Mouse (Mus musculus) hindbrain, embryonic 14.5 days (tissue): ENCODE results near the gene Nop9. TPM values are rescaled to one million over a fixed set of nuclear protein-coding genes. Genes with fewer than 3 reads are reported as not detected.

Experiments
- ATAC-seq: fragments of 200-750 bp; cut with Nextera tagmentation; 2 replicates; pipeline ENCODE4 v1.8.0; 2017; ENCODE audit warnings: moderate number of reproducible peaks, mild to moderate bottlenecking, moderate TSS enrichment, moderate library complexity; ENCODE audit not compliant: low FRiP score
- DNase-seq: peaks from one replicate; pipeline ENCODE4 v3.0.0-alpha.2; 2015; ENCODE audit warnings: low spot score
- H3K27ac ChIP-seq: fragments of 300-500 bp; sonication (generic); 2 replicates; pipeline ENCODE4 v1.5.1; 2014; ENCODE audit warnings: mild to moderate bottlenecking, moderate library complexity
- H3K27me3 ChIP-seq: fragments of 300-500 bp; sonication (generic); 2 replicates; pipeline ENCODE4 v1.6.1; 2014; ENCODE audit warnings: mild to moderate bottlenecking, low read length, mixed read lengths; ENCODE audit not compliant: control insufficient read depth, insufficient read depth
- H3K36me3 ChIP-seq: fragments of 300-500 bp; sonication (generic); replicated peaks from 2 replicates; pipeline ENCODE4 v1.6.1; 2014; ENCODE audit not compliant: control insufficient read depth, insufficient read depth
- H3K4me1 ChIP-seq: fragments of 300-500 bp; sonication (generic); replicated peaks from 2 replicates; pipeline ENCODE4 v1.6.1; 2014; ENCODE audit warnings: antibody characterized with exemption, low read length, mixed read lengths; ENCODE audit not compliant: control insufficient read depth, insufficient read depth
- H3K4me2 ChIP-seq: fragments of 300-500 bp; sonication (generic); replicated peaks from 2 replicates; pipeline ENCODE4 v1.6.1; 2014; ENCODE audit warnings: mild to moderate bottlenecking, moderate library complexity
- H3K4me3 ChIP-seq: fragments of 300-500 bp; sonication (generic); replicated peaks from 2 replicates; pipeline ENCODE4 v1.5.1; 2014; ENCODE audit warnings: mild to moderate bottlenecking, low read length
- H3K9ac ChIP-seq: fragments of 300-500 bp; sonication (generic); 2 replicates; pipeline ENCODE4 v1.6.1; 2014
- H3K9me3 ChIP-seq: fragments of 300-500 bp; sonication (generic); 2 replicates; pipeline ENCODE4 v1.6.1; 2016; ENCODE audit warnings: low read length; ENCODE audit not compliant: control insufficient read depth
- WGBS: fragments of 180-500 bp; shearing (Covaris S2); extraction: QIAGEN DNeasy Blood & Tissue Kit; methylation state at CpG from one replicate; pipeline ENCODE4 v1.1.7; 2014; 5-methylcytosine and 5-hydroxymethylcytosine counted together
- polyA plus RNA-seq: library from polyadenylated mRNA; unstranded; fragments of >200 nt; fragmentation: Nextera tagmentation; extraction: Ambion mirVana; gene quantifications from 2 replicates; pipeline ENCODE4 v1.2.1, GENCODE M21; 2014

Gene Nop9
- polyA plus RNA-seq, 1 experiment from 2014 or later = 31.4 TPM

DNA sequence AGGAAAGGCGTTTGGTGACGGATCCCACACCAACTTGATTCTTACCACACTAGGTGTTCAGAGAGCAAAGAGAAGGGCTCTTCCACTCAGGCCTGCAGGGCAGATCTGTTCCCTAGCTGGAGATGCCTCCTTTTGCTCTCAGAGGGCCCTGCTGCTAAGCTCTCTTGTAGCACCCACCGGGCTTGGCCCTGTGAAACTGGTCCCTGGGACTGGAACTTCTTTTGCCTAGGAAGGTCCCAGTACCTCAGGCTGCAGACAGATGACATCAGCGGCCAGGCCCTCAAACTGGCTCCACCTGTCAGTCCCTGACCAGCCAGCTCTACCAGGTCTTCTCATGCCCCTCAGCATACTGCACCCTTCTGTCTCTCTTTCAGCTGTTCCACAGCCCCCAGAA is 31.8 kb upstream of the Nop9 start, which contains the start of gene Tgm1:
Tgm1 (minus strand) TSS at position 198 of the 394 bp plus-strand sequence.
- Histone ChIP-seq H3K27me3 (peaks cover 11% of the 10 kb centered on the region; the same call in 1 of the 2 replicates), H3K9ac (no peak within 1 kb of the TSS), H3K4me2 (no peak within 1 kb of the TSS), H3K27ac (no peak within 1 kb of the TSS), H3K9me3 (no peaks in the 10 kb centered on the region), H3K4me1 (no peaks in the 10 kb centered on the region), H3K4me3 (no peak within 1 kb of the TSS), H3K36me3 (peaks cover 27% of the 10 kb centered on the region)
- 34% methylated on average over 4 of the region's 4 CpGs for WGBS
- no peak for ATAC-seq
- no peak for DNase-seq

DNA sequence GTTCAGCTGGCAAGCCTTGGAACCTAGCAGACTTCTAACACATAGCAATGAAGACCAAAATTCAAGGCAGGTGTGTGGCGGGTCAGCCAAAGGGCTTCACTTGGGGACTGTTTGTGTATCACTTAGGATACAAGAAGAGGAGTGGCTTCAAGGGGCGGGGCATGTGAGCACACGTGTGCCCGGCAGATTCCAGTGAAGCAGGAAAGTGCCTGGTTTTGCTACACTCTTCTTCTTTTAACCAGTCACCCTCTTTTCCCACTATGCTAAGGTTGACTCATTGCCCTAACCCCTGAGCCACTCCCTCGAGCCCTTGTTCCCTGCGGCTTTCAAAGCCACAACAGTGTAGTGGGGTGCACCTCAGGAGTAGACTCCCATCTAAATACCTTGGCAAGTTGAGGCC is 30.6 kb upstream of the Nop9 start:
- Histone ChIP-seq H3K4me2 (no peak overlapping the region), H3K9ac (no peak overlapping the region), H3K4me1 (no peaks in the 10 kb centered on the region), H3K27me3 (peaks cover 11% of the 10 kb centered on the region; the same call in 1 of the 2 replicates), H3K36me3 (peaks cover 36% of the 10 kb centered on the region), H3K9me3 (no peaks in the 10 kb centered on the region), H3K27ac (no peak overlapping the region), H3K4me3 (no peak overlapping the region)
- WGBS = 47% methylated on average over 6 of the region's 6 CpGs
- ATAC-seq = no peak
- DNase-seq = no peak

DNA sequence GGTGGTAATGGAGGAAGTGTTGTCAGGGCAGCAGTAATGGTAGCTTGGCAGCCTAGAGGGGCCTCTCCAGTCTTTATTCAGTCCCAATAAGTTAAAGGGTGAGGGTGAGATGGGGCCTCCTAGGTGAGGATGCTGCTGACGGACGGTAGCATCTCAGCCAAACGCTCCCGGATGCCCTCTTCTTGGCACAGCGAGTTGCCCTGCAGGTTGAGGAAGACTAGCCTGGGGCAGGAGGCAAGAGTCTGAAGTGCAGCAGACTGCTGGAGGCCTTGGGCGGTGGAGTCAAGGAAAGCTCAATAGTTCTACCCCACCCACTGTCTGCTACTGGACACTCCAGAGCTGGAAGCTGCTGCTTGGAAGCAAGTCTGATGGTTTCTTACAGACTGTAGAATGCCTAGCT is 29.2 kb upstream of the Nop9 start:
- H3K36me3 ChIP-seq = peaks cover 39% of the 10 kb centered on the region
- DNase-seq = no peak
- H3K27me3 ChIP-seq = peaks cover 11% of the 10 kb centered on the region; the same call in 1 of the 2 replicates
- H3K9me3 ChIP-seq = no peaks in the 10 kb centered on the region
- peaks cover 5% of the 10 kb centered on the region; the same call in 1 of the 2 replicates for H3K4me1 ChIP-seq
- no peak for ATAC-seq
- 95% methylated on average over 6 of the region's 6 CpGs for WGBS
- no peak overlapping the region for H3K27ac ChIP-seq
- H3K9ac ChIP-seq = no peak overlapping the region
- no peak overlapping the region for H3K4me3 ChIP-seq
- no peak overlapping the region for H3K4me2 ChIP-seq

DNA sequence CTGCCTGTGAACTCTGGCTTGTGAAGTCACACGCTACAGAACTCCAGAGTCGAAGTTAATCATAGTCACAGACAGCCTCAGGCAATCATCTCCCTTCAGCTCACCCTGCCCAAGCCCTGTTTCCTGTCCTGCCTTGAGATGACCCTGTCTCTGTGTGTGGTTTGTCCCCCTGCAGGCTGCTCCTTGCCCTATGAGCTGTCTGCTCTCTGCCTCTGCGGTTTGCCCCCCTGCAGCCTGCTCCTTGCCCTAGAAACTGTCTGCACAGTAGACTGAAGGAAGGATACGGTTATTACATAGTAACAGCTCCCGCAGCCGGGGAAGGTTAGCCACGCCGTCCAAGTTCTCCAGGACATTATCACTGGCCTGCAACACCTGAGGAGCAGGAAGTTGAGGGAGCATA is 28.6 kb upstream of the Nop9 start:
- H3K27ac ChIP-seq = no peak overlapping the region
- ATAC-seq (no peak), DNase-seq (no peak)
- peaks cover 11% of the 10 kb centered on the region; the same call in 1 of the 2 replicates for H3K27me3 ChIP-seq
- no peak overlapping the region for H3K4me3 ChIP-seq
- no peaks in the 10 kb centered on the region for H3K9me3 ChIP-seq
- no peak overlapping the region for H3K4me2 ChIP-seq
- WGBS = 89% methylated on average over 8 of the region's 8 CpGs
- H3K9ac ChIP-seq = no peak overlapping the region
- peaks cover 7% of the 10 kb centered on the region; the same call in 1 of the 2 replicates for H3K4me1 ChIP-seq
- peaks cover 39% of the 10 kb centered on the region for H3K36me3 ChIP-seq

DNA sequence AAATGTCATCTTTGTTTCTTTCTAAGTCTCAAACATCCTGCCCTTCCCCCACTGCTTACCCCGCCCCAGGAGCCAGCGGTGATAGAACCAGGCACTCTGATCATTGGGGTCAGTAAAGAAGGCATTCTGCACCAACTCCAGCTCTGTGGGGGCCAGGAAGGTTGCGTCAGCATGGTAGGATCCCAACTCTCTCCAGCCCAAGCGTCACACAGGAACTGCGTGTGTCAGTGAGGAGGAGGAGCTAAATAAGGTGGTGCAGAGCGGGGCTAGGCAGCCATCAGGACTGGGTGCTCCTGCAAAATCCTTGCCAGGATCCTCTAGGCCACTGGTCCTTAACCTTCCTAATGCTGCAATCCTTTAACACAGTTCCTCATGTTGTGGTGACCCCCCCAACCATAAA is 25.8 kb upstream of the Nop9 start:
- Histone ChIP-seq H3K27me3 (no peaks in the 10 kb centered on the region), H3K27ac (no peak overlapping the region), H3K4me2 (no peak overlapping the region), H3K4me3 (no peak overlapping the region), H3K36me3 (peaks cover 39% of the 10 kb centered on the region), H3K9me3 (no peaks in the 10 kb centered on the region), H3K4me1 (peaks cover 12% of the 10 kb centered on the region; the same call in 1 of the 2 replicates), H3K9ac (no peak overlapping the region; the same call in 1 of the 2 replicates)
- ATAC-seq (no peak), DNase-seq (no peak)
- WGBS = 88% methylated on average over 6 of the region's 6 CpGs

DNA sequence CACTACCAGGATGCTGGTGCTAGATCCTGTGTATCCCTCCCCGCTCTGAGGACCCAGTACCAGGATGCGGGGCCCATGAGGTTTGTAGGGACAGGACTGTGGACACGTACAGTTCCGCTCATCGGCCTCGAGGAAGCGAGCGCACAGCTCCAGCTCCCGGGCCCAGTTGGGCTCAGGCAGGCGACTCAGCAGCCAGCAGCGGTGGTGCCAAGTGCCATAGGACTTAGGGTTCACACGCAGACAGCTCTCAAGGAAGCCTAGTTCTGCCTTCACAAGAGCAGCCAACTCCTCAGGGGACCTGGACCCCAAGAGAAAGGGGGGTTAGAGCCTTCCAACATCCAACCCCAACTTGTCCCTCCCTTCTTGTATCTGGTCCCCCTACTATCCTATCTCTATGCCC is 24.8 kb upstream of the Nop9 start:
- H3K27me3 ChIP-seq = no peaks in the 10 kb centered on the region
- no peak overlapping the region; the same call in 1 of the 2 replicates for H3K4me2 ChIP-seq
- peaks cover 39% of the 10 kb centered on the region for H3K36me3 ChIP-seq
- H3K9me3 ChIP-seq = no peaks in the 10 kb centered on the region
- no peak for ATAC-seq
- WGBS = 92% methylated on average over 12 of the region's 12 CpGs
- no peak overlapping the region for H3K4me3 ChIP-seq
- H3K27ac ChIP-seq = no peak overlapping the region
- no peak for DNase-seq
- peaks cover 12% of the 10 kb centered on the region; the same call in 1 of the 2 replicates for H3K4me1 ChIP-seq
- no peak overlapping the region; the same call in 1 of the 2 replicates for H3K9ac ChIP-seq

DNA sequence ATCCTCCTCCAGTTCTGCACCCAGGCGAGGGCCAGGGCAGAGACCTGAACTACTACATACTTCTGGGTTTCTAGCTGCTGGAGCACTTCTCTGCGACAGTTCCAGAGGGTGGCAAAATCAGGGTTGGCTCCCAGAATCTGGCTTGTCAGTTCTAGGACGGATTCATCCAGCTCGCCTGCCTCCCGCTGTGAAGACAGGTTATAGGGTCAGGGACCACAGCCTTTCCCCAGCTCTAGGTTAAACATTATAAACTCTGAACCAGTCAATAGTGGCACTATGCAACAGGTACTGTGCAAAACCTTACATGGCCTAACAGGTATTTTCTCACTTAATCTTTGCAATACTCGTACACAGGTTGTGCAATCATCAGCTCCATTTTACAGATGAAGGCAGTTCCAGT is 24.4 kb upstream of the Nop9 start:
- H3K36me3 ChIP-seq = peaks cover 37% of the 10 kb centered on the region
- DNase-seq = no peak
- ATAC-seq = no peak
- peaks cover 12% of the 10 kb centered on the region; the same call in 1 of the 2 replicates for H3K4me1 ChIP-seq
- 73% methylated on average over 6 of the region's 6 CpGs for WGBS
- peak overlapping the region; percentile 66 for H3K4me3 ChIP-seq
- peak overlapping the region; percentile 69 for H3K4me2 ChIP-seq
- no peaks in the 10 kb centered on the region for H3K9me3 ChIP-seq
- 0 out of 2 replicates have a peak overlapping the region, but pooled peaks have one; percentile 90 for H3K27ac ChIP-seq
- no peaks in the 10 kb centered on the region for H3K27me3 ChIP-seq
- peak overlapping the region; percentile 73 for H3K9ac ChIP-seq

DNA sequence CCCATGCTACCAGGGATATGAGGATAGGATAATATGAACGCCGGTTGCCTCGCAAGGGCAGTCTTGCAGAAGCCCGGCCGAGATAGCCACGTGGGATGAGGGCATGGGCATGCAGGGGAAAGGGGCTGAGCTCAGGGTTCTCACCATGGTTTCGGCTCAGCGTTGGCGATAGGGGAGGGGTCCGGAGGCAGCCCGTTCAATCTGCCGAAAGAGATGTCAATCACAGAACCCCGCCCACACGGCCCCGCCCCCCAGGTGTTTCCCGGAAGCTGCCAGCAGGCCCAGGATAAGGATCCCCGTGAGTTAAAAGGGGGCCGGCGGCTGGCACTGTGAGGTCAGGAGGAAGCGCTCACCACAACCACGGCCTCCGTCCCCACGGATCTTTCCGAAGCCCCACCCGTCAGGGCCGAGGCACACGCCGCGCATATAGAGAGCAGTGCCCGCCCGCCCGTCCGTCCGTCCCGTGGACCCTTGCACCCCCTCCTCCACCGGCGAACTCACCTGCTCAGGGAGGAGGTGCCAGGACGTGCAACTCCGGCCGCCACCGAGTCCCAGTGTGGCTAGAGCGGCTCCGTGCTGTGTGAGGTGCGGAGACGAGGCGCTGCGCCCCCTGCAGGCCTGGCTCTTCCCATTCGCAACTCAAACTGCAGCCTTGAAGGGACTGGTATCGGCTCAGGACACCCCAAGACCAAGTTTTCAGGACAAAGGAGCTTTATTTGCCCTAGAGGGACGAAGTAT is 23.6 kb upstream of the Nop9 start, which contains the start of gene Rabggta:
Rabggta (minus strand) TSS at position 564 of the 738 bp plus-strand sequence.
- WGBS = under 1% methylated on average over 49 of the region's 50 CpGs
- no peaks in the 10 kb centered on the region for H3K9me3 ChIP-seq
- peak; percentile 97 for ATAC-seq
- H3K27me3 ChIP-seq = no peaks in the 10 kb centered on the region
- H3K9ac ChIP-seq = peak within 1 kb of the TSS; percentile 73
- peaks cover 12% of the 10 kb centered on the region; the same call in 1 of the 2 replicates for H3K4me1 ChIP-seq
- peak within 1 kb of the TSS; percentile 90 for H3K27ac ChIP-seq
- peak within 1 kb of the TSS; percentile 69 for H3K4me2 ChIP-seq
- peak; percentile 94 for DNase-seq
- H3K4me3 ChIP-seq = peak within 1 kb of the TSS; percentile 66
- H3K36me3 ChIP-seq = peaks cover 30% of the 10 kb centered on the region

DNA sequence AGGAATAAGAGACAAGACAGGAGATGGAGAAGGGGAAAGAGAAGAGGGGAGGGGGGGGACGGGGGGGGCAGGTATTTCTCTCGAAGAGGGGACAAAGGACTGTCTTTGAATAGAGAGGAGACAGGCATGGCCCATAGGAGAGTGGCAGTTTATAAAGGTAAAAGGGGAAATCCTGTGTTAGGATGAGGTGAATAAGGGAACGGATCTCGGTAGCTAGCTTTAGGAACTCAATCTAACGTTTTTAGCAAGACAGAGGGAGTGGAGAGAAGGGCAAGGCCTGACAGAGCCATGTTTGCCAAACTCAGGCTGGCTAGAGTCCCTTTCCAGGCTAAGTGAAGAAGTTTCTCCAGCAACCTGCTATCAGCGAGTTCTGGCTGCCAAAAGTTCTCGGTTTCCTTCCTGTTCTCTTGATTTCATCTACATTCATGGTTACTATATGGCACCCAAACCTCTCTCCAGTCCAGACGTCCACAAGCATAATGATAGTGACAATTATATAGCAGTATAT is 23.0 kb upstream of the Nop9 start:
- Histone ChIP-seq H3K27ac (peak overlapping the region; percentile 90; the same call in 1 of the 2 replicates), H3K36me3 (peaks cover 24% of the 10 kb centered on the region), H3K9me3 (no peaks in the 10 kb centered on the region), H3K27me3 (no peaks in the 10 kb centered on the region), H3K9ac (peak overlapping the region; percentile 73; the same call in 1 of the 2 replicates), H3K4me2 (peak overlapping the region; percentile 69), H3K4me1 (peaks cover 12% of the 10 kb centered on the region; the same call in 1 of the 2 replicates), H3K4me3 (peak overlapping the region; percentile 66)
- WGBS = 51% methylated on average over 8 of the region's 8 CpGs
- DNase-seq (no peak), ATAC-seq (no peak; the same call in 1 of the 2 replicates)
